Mouse (Mus musculus) embryonic facial prominence, embryonic 10.5 days (tissue): ENCODE measurements around the gene Sparc. TPM values are rescaled to one million over a fixed set of nuclear protein-coding genes. Genes with fewer than 3 reads are reported as not detected.
A peak's percentile ranks its signal among the peaks of the same experiment; 100 is the strongest.

Experiments used
- DNase-seq: peaks from one replicate; pipeline ENCODE4 v3.0.0-alpha.2; 2017; ENCODE audit warnings: low spot score
- H3K27ac ChIP-seq: fragments of 300-500 bp; sonication (generic); replicated peaks from 2 replicates; pipeline ENCODE4 v1.5.1; 2016; ENCODE audit warnings: mild to moderate bottlenecking
- H3K27me3 ChIP-seq: fragments of 300-500 bp; sonication (generic); replicated peaks from 2 replicates; pipeline ENCODE4 v1.6.1; 2016; ENCODE audit warnings: low read depth, mild to moderate bottlenecking; ENCODE audit not compliant: poor library complexity, severe bottlenecking
- H3K36me3 ChIP-seq: fragments of 300-500 bp; sonication (generic); replicated peaks from 2 replicates; pipeline ENCODE4 v1.6.1; 2016; ENCODE audit warnings: mild to moderate bottlenecking, moderate library complexity
- H3K4me1 ChIP-seq: fragments of 300-500 bp; sonication (generic); 2 replicates; pipeline ENCODE4 v1.6.1; 2016
- H3K4me3 ChIP-seq: fragments of 300-500 bp; sonication (generic); 2 replicates; pipeline ENCODE4 v1.5.1; 2016; ENCODE audit warnings: mild to moderate bottlenecking, moderate library complexity
- H3K9me3 ChIP-seq: fragments of 300-500 bp; sonication (generic); 2 replicates; pipeline ENCODE4 v1.6.1; 2016; ENCODE audit warnings: mild to moderate bottlenecking
- WGBS: fragments of 180-500 bp; shearing (Covaris S2); methylation state at CpG from one replicate; pipeline ENCODE4 v1.1.7; 2016; 5-methylcytosine and 5-hydroxymethylcytosine counted together
- polyA plus RNA-seq: library from polyadenylated mRNA; unstranded; fragments of >200 nt; fragmentation: Nextera tagmentation; extraction: Ambion mirVana; gene quantifications from 2 replicates; pipeline ENCODE4 v1.2.1, GENCODE M21; 2016

Sparc gene
- polyA plus RNA-seq, 1 experiment from 2014 or later = 310 TPM

- no peak overlapping the region for H3K27ac ChIP-seq
- no peaks in the 10 kb centered on the region for H3K27me3 ChIP-seq
- H3K4me1 ChIP-seq = peaks cover 5% of the 10 kb centered on the region; the same call in 1 of the 2 replicates
- no peak overlapping the region for H3K4me3 ChIP-seq
- no peaks in the 10 kb centered on the region for H3K9me3 ChIP-seq
- WGBS = 80% methylated on average over 7 of the region's 7 CpGs
- DNase-seq = no peak
- peaks cover 55% of the 10 kb centered on the region for H3K36me3 ChIP-seq
Observed at GRCm38 (mm10) chr11:55395073-55395642, 27.8 kb downstream of the Sparc start.

DNA sequence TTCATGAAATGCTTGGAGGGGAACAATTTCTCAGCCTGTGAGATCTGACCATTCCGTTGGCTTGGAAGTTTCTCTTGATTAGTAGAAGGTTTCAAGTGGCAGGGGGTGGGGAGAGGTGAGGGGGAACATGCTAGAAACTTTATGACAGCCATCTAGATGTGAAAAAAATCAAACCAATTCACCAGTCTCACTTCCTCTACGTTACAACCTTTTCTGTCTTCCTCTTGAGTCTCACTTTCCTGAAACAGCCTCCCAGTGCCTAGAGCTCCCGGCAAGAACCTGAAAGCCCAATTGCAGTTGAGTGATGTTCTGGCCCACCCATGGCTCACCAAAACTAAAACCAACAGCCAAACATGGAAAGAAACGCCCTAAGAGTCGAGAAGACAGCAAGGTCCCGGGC lies 28.4 kb downstream of the Sparc start:
- DNase-seq = no peak
- 84% methylated on average over 6 of the region's 6 CpGs for WGBS
- Histone ChIP-seq H3K4me3 (no peak overlapping the region), H3K27me3 (no peaks in the 10 kb centered on the region), H3K27ac (no peak overlapping the region), H3K4me1 (peaks cover 5% of the 10 kb centered on the region; the same call in 1 of the 2 replicates), H3K36me3 (peaks cover 50% of the 10 kb centered on the region), H3K9me3 (no peaks in the 10 kb centered on the region)

GRCm38 (mm10) chr11:55392474-55392873 lies 30.5 kb downstream of the Sparc start:
- 25% methylated on average over 10 of the region's 10 CpGs for WGBS
- Histone ChIP-seq H3K4me3 (0 out of 2 replicates have a peak overlapping the region, but pooled peaks have one; percentile 24), H3K27me3 (no peaks in the 10 kb centered on the region), H3K27ac (no peak overlapping the region), H3K4me1 (peaks cover 5% of the 10 kb centered on the region; the same call in 1 of the 2 replicates), H3K9me3 (no peaks in the 10 kb centered on the region), H3K36me3 (peaks cover 29% of the 10 kb centered on the region)
- DNase-seq = peak; percentile 38

DNA sequence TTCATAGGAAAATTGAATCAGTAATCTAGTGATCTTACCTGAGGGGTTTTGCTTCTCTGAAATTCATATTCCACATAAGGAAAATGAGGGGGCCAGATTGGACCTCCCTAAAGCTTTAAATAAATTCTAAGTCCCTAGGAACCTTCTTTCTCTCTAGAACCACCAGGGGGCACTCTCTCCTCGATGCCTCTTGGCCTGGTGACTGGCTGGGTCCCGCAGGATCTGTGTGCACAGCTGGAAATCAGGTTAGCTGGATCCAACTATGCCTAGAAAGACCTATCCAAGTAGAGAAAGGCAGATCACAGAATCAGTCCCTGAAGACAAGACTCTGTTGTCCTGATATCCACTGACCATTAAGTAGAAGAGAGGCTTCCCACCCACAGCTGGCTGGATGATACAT lies 33.2 kb downstream of the Sparc start:
- 1% methylated on average over 2 of the region's 2 CpGs for WGBS
- peaks cover 8% of the 10 kb centered on the region for H3K36me3 ChIP-seq
- peaks cover 6% of the 10 kb centered on the region; the same call in 1 of the 2 replicates for H3K27me3 ChIP-seq
- H3K4me1 ChIP-seq = peaks cover 17% of the 10 kb centered on the region; the same call in 1 of the 2 replicates
- no peak overlapping the region for H3K27ac ChIP-seq
- H3K9me3 ChIP-seq = no peaks in the 10 kb centered on the region
- peak; percentile 79 for DNase-seq
- no peak overlapping the region for H3K4me3 ChIP-seq

- no peak overlapping the region for H3K4me3 ChIP-seq
- no peaks in the 10 kb centered on the region for H3K9me3 ChIP-seq
- H3K36me3 ChIP-seq = no peaks in the 10 kb centered on the region
- DNase-seq = peak; percentile 19
- 60% methylated on average over 8 of the region's 8 CpGs for WGBS
- H3K4me1 ChIP-seq = peaks cover 25% of the 10 kb centered on the region
- no peak overlapping the region for H3K27ac ChIP-seq
- H3K27me3 ChIP-seq = peaks cover 6% of the 10 kb centered on the region; the same call in 1 of the 2 replicates
Observed at GRCm38 (mm10) chr11:55387576-55387975, 35.4 kb downstream of the Sparc start.

GRCm38 (mm10) chr11:55386424-55387063 lies 36.4 kb downstream of the Sparc start:
- H3K27me3 ChIP-seq = peaks cover 6% of the 10 kb centered on the region; the same call in 1 of the 2 replicates
- DNase-seq = peak; percentile 88
- H3K36me3 ChIP-seq = no peaks in the 10 kb centered on the region
- no peak overlapping the region; the same call in 1 of the 2 replicates for H3K27ac ChIP-seq
- no peak overlapping the region for H3K4me3 ChIP-seq
- peaks cover 21% of the 10 kb centered on the region for H3K4me1 ChIP-seq
- no peaks in the 10 kb centered on the region for H3K9me3 ChIP-seq
- 16% methylated on average over 11 of the region's 11 CpGs for WGBS

- no peak overlapping the region for H3K4me3 ChIP-seq
- DNase-seq = peak; percentile 36
- H3K9me3 ChIP-seq = no peaks in the 10 kb centered on the region
- no peaks in the 10 kb centered on the region for H3K36me3 ChIP-seq
- 17% methylated on average over 6 of the region's 6 CpGs for WGBS
- 0 out of 2 replicates have a peak overlapping the region, but pooled peaks have one; percentile 10 for H3K27ac ChIP-seq
- peaks cover 6% of the 10 kb centered on the region; the same call in 1 of the 2 replicates for H3K27me3 ChIP-seq
- peaks cover 21% of the 10 kb centered on the region for H3K4me1 ChIP-seq
Observed at GRCm38 (mm10) chr11:55383463-55384045, 39.4 kb downstream of the Sparc start.

- Histone ChIP-seq H3K27ac (no peak overlapping the region), H3K27me3 (no peaks in the 10 kb centered on the region), H3K4me1 (peaks cover 11% of the 10 kb centered on the region), H3K9me3 (no peaks in the 10 kb centered on the region), H3K36me3 (no peaks in the 10 kb centered on the region), H3K4me3 (no peak overlapping the region)
- DNase-seq = no peak
- 79% methylated on average over 6 of the region's 6 CpGs for WGBS
Observed at GRCm38 (mm10) chr11:55380908-55381307, 42.1 kb downstream of the Sparc start.

DNA sequence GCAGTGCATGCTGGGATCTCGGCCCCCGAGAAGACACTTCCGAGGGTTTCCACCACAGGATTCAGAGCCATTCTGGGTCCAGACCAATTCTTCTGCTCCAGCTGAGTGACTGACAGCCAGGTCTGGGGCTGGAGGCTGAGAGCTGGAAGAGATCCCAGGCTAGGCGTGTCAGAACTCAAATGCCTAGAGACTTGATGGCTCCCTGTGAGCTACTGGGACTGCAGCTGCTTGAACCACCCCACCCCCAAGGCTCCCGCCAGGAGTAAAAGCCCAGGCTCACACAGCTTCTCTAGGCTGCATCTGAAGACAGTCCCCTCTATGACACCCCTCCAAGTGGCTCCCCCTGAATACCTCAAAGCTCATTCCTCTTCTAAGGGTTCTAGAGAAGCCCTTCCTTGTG lies 44.6 kb downstream of the Sparc start:
- Histone ChIP-seq H3K27ac (no peak overlapping the region), H3K36me3 (no peaks in the 10 kb centered on the region), H3K4me3 (no peak overlapping the region), H3K9me3 (no peaks in the 10 kb centered on the region), H3K27me3 (no peaks in the 10 kb centered on the region; the same call in none of the 2 replicates), H3K4me1 (peaks cover 5% of the 10 kb centered on the region)
- WGBS = 65% methylated on average over 5 of the region's 5 CpGs
- DNase-seq = no peak

GRCm38 (mm10) chr11:55373838-55374237 lies 49.1 kb downstream of the Sparc start:
- peaks cover 15% of the 10 kb centered on the region for H3K4me1 ChIP-seq
- H3K27ac ChIP-seq = no peak overlapping the region
- 57% methylated on average over 6 of the region's 6 CpGs for WGBS
- DNase-seq = no peak
- peaks cover 7% of the 10 kb centered on the region for H3K27me3 ChIP-seq
- H3K4me3 ChIP-seq = no peak overlapping the region
- no peaks in the 10 kb centered on the region for H3K9me3 ChIP-seq
- H3K36me3 ChIP-seq = no peaks in the 10 kb centered on the region

GRCm38 (mm10) chr11:55373373-55373772 lies 49.6 kb downstream of the Sparc start:
- no peak overlapping the region for H3K4me3 ChIP-seq
- no peaks in the 10 kb centered on the region for H3K9me3 ChIP-seq
- H3K27ac ChIP-seq = no peak overlapping the region
- DNase-seq = no peak
- no peaks in the 10 kb centered on the region for H3K36me3 ChIP-seq
- H3K4me1 ChIP-seq = peaks cover 17% of the 10 kb centered on the region
- WGBS = 84% methylated on average over 12 of the region's 12 CpGs
- peaks cover 7% of the 10 kb centered on the region for H3K27me3 ChIP-seq

- H3K36me3 ChIP-seq = no peaks in the 10 kb centered on the region
- no peak overlapping the region for H3K4me3 ChIP-seq
- H3K27ac ChIP-seq = no peak overlapping the region
- H3K9me3 ChIP-seq = no peaks in the 10 kb centered on the region
- H3K27me3 ChIP-seq = peaks cover 7% of the 10 kb centered on the region
- no peak for DNase-seq
- peaks cover 15% of the 10 kb centered on the region for H3K4me1 ChIP-seq
- WGBS = 32% methylated on average over 6 of the region's 6 CpGs
Observed at GRCm38 (mm10) chr11:55372001-55372400, 51.0 kb downstream of the Sparc start.

GRCm38 (mm10) chr11:55369093-55369471 lies 53.9 kb downstream of the Sparc start:
- Histone ChIP-seq H3K4me3 (no peak overlapping the region), H3K27me3 (peaks cover 7% of the 10 kb centered on the region; the same call in 1 of the 2 replicates), H3K36me3 (no peaks in the 10 kb centered on the region), H3K9me3 (no peaks in the 10 kb centered on the region), H3K27ac (no peak overlapping the region), H3K4me1 (peaks cover 36% of the 10 kb centered on the region)
- 68% methylated on average over 6 of the region's 6 CpGs for WGBS
- DNase-seq = no peak
